Mouse (Mus musculus) forebrain, embryonic 15.5 days (tissue): ENCODE results near the gene Bbs4. TPM values are rescaled to one million over a fixed set of nuclear protein-coding genes. Genes with fewer than 3 reads are reported as not detected.

ENCODE experiments used
- ATAC-seq: fragments of 200-750 bp; cut with Nextera tagmentation; replicated peaks from 2 replicates; pipeline ENCODE4 v1.8.0; 2017; ENCODE audit warnings: mild to moderate bottlenecking, moderate TSS enrichment, moderate library complexity
- H3K27ac ChIP-seq: fragments of 300-500 bp; sonication (generic); replicated peaks from 2 replicates; pipeline ENCODE4 v1.5.1; 2015; ENCODE audit warnings: mild to moderate bottlenecking, inconsistent platforms
- H3K27me3 ChIP-seq: fragments of 300-500 bp; sonication (generic); 2 replicates; pipeline ENCODE4 v1.6.1; 2015; ENCODE audit warnings: inconsistent platforms
- H3K36me3 ChIP-seq: fragments of 300-500 bp; sonication (generic); 2 replicates; pipeline ENCODE4 v1.6.1; 2015; ENCODE audit warnings: mild to moderate bottlenecking, inconsistent platforms
- H3K4me1 ChIP-seq: fragments of 300-500 bp; sonication (generic); 2 replicates; pipeline ENCODE4 v1.6.1; 2015; ENCODE audit warnings: inconsistent platforms
- H3K4me2 ChIP-seq: fragments of 300-500 bp; sonication (generic); replicated peaks from 2 replicates; pipeline ENCODE4 v1.6.1; 2015; ENCODE audit warnings: mild to moderate bottlenecking, inconsistent platforms
- H3K4me3 ChIP-seq: fragments of 300-500 bp; sonication (generic); 2 replicates; pipeline ENCODE4 v1.5.1; 2015; ENCODE audit warnings: mild to moderate bottlenecking, inconsistent platforms
- H3K9ac ChIP-seq: fragments of 300-500 bp; sonication (generic); replicated peaks from 2 replicates; pipeline ENCODE4 v1.6.1; 2015; ENCODE audit warnings: mild to moderate bottlenecking, inconsistent platforms
- H3K9me3 ChIP-seq: fragments of 300-500 bp; sonication (generic); 2 replicates; pipeline ENCODE4 v1.6.1; 2016; ENCODE audit warnings: inconsistent platforms
- WGBS: fragments of 180-500 bp; shearing (Covaris S2); methylation state at CpG from one replicate; pipeline ENCODE4 v1.1.7; 2015; ENCODE audit warnings: mixed read lengths; 5-methylcytosine and 5-hydroxymethylcytosine counted together
- polyA plus RNA-seq: library from polyadenylated mRNA; unstranded; fragments of >200 nt; fragmentation: Nextera tagmentation; extraction: Ambion mirVana; gene quantifications from 2 replicates; pipeline ENCODE4 v1.2.1, GENCODE M21; 2015

The Bbs4 gene
- polyA plus RNA-seq, 1 experiment from 2014 or later, result 44.2 TPM

DNA sequence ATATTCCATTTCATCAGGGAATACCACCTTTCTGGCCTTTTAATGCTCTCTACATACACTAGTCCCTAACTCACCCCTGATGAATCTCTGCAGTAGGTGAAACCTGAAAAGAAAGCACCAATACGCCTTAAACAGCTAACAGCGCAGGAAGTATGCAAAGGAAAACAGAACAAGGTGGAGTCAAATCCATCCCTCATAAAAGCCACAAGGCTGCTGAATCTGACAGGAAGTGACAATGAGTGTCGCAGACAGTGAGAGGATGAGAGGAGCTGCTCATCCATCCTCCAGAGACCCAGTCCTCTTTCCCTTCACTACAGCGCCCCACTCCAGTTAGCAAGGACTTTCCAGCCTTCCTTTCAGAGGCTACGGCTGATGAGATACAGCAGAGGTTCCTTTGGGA lies 14.9 kb downstream of the Bbs4 start:
- Histone ChIP-seq H3K27ac (no peak overlapping the region), H3K27me3 (no peaks in the 10 kb centered on the region), H3K9ac (no peak overlapping the region), H3K4me2 (no peak overlapping the region), H3K9me3 (no peaks in the 10 kb centered on the region), H3K4me1 (no peaks in the 10 kb centered on the region), H3K4me3 (no peak overlapping the region), H3K36me3 (peaks cover 48% of the 10 kb centered on the region)
- WGBS, result 85% methylated on average over 5 of the region's 5 CpGs
- ATAC-seq, result no peak

DNA sequence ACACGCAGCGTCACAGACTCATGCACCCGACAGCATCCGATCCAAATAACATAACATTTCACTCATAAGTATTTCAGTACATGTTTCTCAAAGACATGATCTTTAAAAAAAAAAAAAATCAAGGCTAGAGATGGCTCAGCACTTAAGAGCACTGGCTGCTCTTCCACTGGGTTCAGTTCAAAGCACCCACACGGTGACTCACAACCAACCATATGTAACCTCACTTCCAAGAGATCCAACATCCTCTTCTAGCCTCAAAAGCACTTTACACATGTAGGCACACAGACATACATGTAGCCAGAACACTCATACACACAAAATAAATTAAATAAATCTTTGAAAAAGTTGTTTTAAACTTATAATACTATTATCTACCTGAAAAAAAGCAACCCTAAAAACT lies 15.4 kb downstream of the Bbs4 start:
- H3K4me3 ChIP-seq, result no peak overlapping the region
- WGBS, result 96% methylated on average over 5 of the region's 5 CpGs
- no peak overlapping the region for H3K27ac ChIP-seq
- H3K4me2 ChIP-seq, result no peak overlapping the region
- H3K9me3 ChIP-seq, result no peaks in the 10 kb centered on the region
- H3K36me3 ChIP-seq, result peaks cover 47% of the 10 kb centered on the region
- no peaks in the 10 kb centered on the region for H3K27me3 ChIP-seq
- H3K4me1 ChIP-seq, result no peaks in the 10 kb centered on the region
- H3K9ac ChIP-seq, result no peak overlapping the region
- ATAC-seq, result no peak

DNA sequence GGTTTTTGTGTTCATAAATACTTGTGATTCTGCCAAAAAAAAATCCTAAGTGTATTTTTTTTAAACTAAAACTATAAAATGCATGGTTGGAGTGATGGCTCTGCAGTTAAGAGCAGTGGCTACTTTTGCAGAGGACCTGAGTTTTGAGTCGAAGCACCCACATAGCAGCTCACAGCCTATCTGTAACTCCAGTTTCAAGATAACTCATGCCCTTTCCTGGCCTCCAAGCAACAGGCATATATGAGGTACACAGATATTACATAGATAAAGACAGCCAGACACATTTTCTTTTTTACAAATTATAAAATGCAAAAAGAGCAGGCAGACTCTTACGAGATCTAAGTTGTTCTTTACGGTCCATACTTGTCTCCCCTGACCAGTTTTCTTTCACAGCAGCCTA lies 16.8 kb downstream of the Bbs4 start:
- Histone ChIP-seq H3K36me3 (peaks cover 48% of the 10 kb centered on the region), H3K4me1 (no peaks in the 10 kb centered on the region), H3K4me2 (no peak overlapping the region), H3K9me3 (no peaks in the 10 kb centered on the region), H3K4me3 (no peak overlapping the region), H3K27ac (no peak overlapping the region), H3K27me3 (no peaks in the 10 kb centered on the region), H3K9ac (no peak overlapping the region)
- 98% methylated on average over 3 of the region's 3 CpGs for WGBS
- ATAC-seq, result no peak

DNA sequence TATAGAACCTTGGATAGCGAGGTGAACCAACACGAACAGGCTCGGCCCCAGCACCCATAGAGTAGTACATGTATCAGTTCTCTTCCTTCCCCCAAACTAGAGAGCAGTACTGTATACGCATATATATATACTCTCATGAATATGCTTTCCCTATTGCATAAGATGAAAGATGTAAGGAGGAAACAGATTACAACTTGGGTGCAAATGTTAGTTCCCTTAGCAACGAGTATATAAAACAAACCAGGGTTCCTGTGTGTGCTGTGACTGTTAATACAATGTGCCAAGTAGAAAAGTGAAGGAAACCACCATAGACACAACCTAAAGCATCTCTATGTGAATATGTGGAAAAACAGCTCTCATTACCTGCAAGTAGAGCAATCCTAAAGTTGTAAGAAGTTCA lies 23.3 kb downstream of the Bbs4 start:
- H3K9ac ChIP-seq, result no peak overlapping the region
- H3K9me3 ChIP-seq, result no peaks in the 10 kb centered on the region
- no peak for ATAC-seq
- H3K36me3 ChIP-seq, result peaks cover 53% of the 10 kb centered on the region
- no peak overlapping the region for H3K27ac ChIP-seq
- no peak overlapping the region for H3K4me2 ChIP-seq
- WGBS, result 96% methylated on average over 5 of the region's 5 CpGs
- H3K4me3 ChIP-seq, result no peak overlapping the region
- no peaks in the 10 kb centered on the region for H3K4me1 ChIP-seq
- H3K27me3 ChIP-seq, result no peaks in the 10 kb centered on the region

DNA sequence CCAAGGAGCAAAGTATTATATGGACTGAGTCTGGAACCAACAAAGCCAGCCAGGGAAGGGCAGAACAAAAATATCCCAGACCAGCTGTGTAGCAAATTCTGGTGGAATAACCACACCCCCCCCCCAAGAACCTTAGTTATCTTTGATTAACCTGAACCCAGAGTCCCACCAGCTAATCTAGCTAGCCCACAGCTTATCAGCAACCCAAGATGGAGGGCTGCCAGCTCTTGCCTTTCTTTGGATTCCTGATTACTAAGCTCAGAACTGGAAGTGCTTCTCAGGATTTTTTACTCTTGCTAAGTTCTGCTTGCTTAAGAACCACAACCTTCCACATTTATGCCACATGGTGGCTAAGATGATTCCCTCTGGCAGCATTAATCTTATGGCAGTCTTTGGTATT lies 29.0 kb downstream of the Bbs4 start:
- H3K27me3 ChIP-seq, result no peaks in the 10 kb centered on the region
- ATAC-seq, result no peak
- no peak overlapping the region for H3K4me3 ChIP-seq
- H3K4me2 ChIP-seq, result no peak overlapping the region
- no peak overlapping the region for H3K27ac ChIP-seq
- H3K9ac ChIP-seq, result no peak overlapping the region
- no peaks in the 10 kb centered on the region for H3K9me3 ChIP-seq
- no peaks in the 10 kb centered on the region for H3K4me1 ChIP-seq
- H3K36me3 ChIP-seq, result peaks cover 58% of the 10 kb centered on the region

DNA sequence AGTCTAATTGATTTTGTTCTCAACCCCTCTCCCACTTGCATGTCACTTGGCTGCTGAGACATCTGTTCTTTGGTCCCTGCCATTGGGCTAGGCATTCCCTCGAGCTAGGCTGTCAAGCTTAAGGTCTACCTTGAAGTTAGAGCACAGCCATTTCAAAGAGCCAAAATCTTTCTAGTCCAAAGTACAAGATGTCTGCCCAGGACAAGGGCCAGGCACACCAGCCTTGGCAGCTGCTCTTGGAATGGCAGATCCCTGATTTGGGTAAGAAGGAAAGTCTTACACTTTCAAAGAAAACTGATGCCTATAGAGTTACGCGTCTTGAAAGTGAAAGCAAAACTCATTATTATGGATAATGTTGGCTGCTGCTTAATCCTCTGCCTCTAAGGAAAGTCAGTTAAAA lies 37.1 kb downstream of the Bbs4 start:
- Histone ChIP-seq H3K27me3 (no peaks in the 10 kb centered on the region), H3K9me3 (no peaks in the 10 kb centered on the region), H3K27ac (no peak overlapping the region), H3K4me1 (no peaks in the 10 kb centered on the region), H3K36me3 (peaks cover 33% of the 10 kb centered on the region), H3K4me2 (no peak overlapping the region), H3K4me3 (no peak overlapping the region), H3K9ac (no peak overlapping the region)
- 88% methylated on average over 3 of the region's 3 CpGs for WGBS
- ATAC-seq, result no peak

DNA sequence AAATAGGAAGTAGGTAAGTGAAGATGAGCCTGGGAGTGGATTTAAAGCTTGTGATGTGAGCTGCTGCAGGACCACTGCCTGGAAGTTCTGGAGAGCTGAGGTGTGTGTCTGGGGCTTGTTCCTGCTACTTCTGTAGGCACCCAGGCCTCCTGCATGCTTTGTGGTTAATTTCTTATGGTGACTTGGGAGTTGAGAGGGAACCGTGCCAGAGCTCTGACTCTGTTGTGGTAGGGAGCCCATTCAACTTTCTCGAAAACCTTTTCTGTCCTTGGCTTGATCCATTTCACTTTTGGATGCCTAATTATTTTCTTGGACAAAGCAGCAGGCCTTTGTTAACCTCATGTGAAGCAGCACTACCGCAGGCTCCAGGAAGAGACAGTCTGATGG lies 42.0 kb downstream of the Bbs4 start:
- Histone ChIP-seq H3K27me3 (no peaks in the 10 kb centered on the region), H3K9ac (no peak overlapping the region), H3K9me3 (no peaks in the 10 kb centered on the region), H3K36me3 (peaks cover 28% of the 10 kb centered on the region), H3K4me3 (no peak overlapping the region), H3K27ac (no peak overlapping the region), H3K4me1 (no peaks in the 10 kb centered on the region), H3K4me2 (no peak overlapping the region)
- WGBS, result 32% methylated on average over 3 of the region's 3 CpGs
- ATAC-seq, result no peak

DNA sequence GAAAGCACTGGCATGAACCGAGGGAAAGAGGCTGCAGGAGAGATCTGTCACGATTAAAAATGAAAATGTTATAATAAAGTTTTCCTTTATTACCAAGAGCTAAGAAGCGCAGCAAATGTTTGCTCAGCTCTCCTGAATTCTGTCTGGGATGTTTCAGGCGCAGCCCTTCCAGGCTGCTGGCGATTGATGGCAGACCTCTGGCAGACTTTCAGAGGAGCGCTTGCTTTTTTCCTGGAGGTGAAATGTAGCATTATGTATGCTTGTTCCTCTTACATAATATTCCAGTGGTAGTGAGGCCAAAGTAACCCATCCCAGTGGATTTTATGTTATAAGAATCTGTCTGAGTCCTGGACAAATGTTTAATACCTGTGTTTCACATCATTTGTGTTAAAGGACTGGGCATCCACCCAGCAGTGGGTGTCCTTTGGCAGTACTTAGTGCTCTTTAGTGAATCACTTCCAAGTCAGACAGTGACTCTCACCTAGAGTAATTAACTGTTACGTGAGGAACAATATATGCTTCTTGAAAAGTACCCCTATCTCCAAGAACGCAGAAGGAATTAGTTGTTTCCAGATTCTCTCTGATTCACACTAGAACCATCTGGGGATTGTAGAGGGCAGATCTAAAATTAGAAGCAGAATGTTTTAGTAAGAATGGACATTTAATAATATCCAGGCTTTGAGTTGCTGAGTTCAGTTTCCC lies 42.6 kb downstream of the Bbs4 start:
- Histone ChIP-seq H3K36me3 (peaks cover 32% of the 10 kb centered on the region), H3K9me3 (no peaks in the 10 kb centered on the region), H3K4me2 (no peak overlapping the region), H3K4me1 (no peaks in the 10 kb centered on the region), H3K27me3 (no peaks in the 10 kb centered on the region), H3K4me3 (no peak overlapping the region), H3K9ac (no peak overlapping the region), H3K27ac (no peak overlapping the region)
- WGBS, result 86% methylated on average over 8 of the region's 8 CpGs
- ATAC-seq, result no peak

DNA sequence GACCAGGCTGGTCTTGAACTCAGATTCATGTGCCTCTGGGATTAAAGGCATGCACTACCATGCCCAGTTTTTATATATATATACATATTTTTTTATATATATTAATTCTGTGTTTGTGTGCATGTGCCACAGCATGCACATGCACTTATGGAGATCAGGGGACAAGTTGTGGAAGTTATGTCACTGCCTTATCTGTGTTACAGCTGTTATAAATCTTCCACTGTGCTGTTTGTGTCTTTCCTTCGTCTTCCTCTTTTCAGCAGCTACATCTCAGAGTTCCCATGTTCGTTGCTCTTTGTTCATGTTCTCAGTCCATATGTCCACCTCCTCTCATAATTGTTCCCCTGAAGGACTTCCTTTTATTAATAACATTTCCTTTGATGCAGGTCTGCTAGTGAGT lies 45.4 kb downstream of the Bbs4 start:
- H3K9ac ChIP-seq, result no peak overlapping the region
- H3K9me3 ChIP-seq, result no peaks in the 10 kb centered on the region
- H3K4me2 ChIP-seq, result no peak overlapping the region
- H3K36me3 ChIP-seq, result peaks cover 24% of the 10 kb centered on the region
- no peaks in the 10 kb centered on the region for H3K27me3 ChIP-seq
- H3K4me3 ChIP-seq, result no peak overlapping the region
- no peak overlapping the region for H3K27ac ChIP-seq
- ATAC-seq, result no peak
- no peaks in the 10 kb centered on the region for H3K4me1 ChIP-seq
- WGBS, result 88% methylated on average over 2 of the region's 2 CpGs

DNA sequence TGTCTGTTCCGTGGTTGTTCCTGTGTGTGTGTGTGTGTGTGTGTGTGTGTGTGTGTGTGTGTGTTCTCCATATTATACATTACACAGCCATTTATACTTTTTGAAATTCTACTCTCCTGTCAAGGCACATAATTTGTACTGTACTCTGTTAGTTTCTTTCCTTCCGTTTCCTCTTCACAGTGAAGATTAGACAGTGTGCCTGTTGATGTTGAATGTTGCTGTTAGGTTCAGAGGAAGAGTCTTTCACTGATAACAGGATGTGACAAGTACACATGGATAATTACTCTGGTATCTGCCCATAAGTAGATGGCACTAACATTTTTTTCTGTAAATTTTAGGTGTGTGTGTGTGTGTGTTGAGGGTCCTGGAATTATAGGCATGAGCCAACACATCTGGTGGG lies 56.9 kb downstream of the Bbs4 start:
- H3K27ac ChIP-seq, result no peak overlapping the region
- H3K4me1 ChIP-seq, result peaks cover 9% of the 10 kb centered on the region
- no peaks in the 10 kb centered on the region for H3K27me3 ChIP-seq
- H3K9ac ChIP-seq, result no peak overlapping the region
- H3K9me3 ChIP-seq, result no peaks in the 10 kb centered on the region
- ATAC-seq, result no peak
- no peak overlapping the region for H3K4me3 ChIP-seq
- peaks cover 27% of the 10 kb centered on the region for H3K36me3 ChIP-seq
- no peak overlapping the region for H3K4me2 ChIP-seq
- 94% methylated on average over 2 of the region's 2 CpGs for WGBS

DNA sequence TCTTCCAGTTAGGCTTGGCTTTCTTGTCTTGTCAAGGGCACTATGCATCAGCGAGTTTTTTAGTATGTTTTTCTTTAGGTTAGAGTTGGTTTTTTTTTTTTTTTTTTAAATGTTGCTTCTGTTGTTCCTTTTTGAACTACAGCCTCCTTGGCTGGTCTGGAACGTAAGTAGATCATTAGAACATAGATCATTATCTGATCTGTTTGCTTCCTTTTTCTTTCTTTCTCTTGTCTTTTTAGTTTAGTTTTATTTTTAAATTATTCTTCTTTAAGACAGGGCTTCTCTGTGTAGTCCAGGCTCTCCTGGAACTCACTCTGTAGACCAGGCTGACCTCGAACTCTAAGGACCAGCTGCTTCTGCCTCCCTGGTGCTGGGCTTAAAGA lies 60.8 kb downstream of the Bbs4 start:
- Histone ChIP-seq H3K9ac (peak overlapping the region; percentile 85), H3K27me3 (no peaks in the 10 kb centered on the region), H3K36me3 (peaks cover under 1% of the 10 kb centered on the region; the same call in 1 of the 2 replicates), H3K4me1 (peaks cover 14% of the 10 kb centered on the region), H3K27ac (no peak overlapping the region), H3K4me2 (peak overlapping the region; percentile 71), H3K9me3 (no peaks in the 10 kb centered on the region), H3K4me3 (peak overlapping the region; percentile 91)
- ATAC-seq, result no peak
- WGBS, result 49% methylated on average over 3 of the region's 3 CpGs

DNA sequence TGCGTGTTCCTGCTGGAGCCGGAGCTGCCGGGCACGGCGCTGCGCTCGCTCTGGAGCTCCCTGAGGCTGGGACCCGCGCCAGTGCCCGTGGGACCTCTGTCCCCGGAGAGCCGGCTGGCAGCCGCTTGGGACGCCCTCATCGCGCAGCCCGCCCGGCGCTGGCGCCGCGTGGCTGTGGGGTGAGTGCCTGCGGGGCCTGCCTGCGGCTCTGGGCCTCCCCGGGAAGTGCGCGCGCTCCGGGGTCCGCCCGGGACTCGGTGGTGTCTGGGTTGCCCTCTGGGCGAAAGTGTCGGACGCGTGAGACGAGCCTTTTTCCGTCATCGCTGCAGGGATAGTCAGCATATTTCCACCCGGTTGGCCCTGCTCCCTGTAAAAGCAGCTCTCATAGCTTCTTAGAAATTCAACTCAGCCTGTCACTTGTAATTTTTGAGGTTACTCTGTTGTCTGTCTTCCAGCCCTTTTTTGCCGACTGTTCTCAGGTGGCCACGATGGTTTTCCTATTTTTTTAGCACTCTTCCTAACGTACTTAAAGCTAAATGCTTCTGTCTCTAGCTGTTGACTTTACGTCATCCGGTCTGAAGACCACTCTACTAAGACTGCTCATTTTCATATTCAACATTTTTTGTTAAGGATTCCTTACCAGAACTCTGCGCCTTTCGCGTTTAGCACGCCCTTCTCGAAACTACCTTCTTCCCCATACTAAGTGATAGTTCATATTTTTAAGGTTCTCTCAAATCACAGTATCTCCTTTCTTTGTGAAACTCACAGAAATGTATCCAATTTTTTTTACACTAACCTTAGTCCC lies 61.4 kb downstream of the Bbs4 start:
- peaks cover 14% of the 10 kb centered on the region for H3K4me1 ChIP-seq
- peak overlapping the region; percentile 71 for H3K4me2 ChIP-seq
- H3K36me3 ChIP-seq, result no peaks in the 10 kb centered on the region
- no peaks in the 10 kb centered on the region for H3K27me3 ChIP-seq
- 2% methylated on average over 50 of the region's 50 CpGs for WGBS
- H3K27ac ChIP-seq, result peak overlapping the region; percentile 89
- H3K9ac ChIP-seq, result peak overlapping the region; percentile 85
- no peaks in the 10 kb centered on the region for H3K9me3 ChIP-seq
- peak overlapping the region; percentile 91 for H3K4me3 ChIP-seq
- ATAC-seq, result peak; percentile 81
